In genomic region chr6:99372427-99372826, GRCm38 (mm10) we compare ENCODE assay signal across 19 mouse cellular contexts.
"Had no signal": no experiment of that assay in that cellular context is flagged by ENCODE, and none has a peak within 500 bp of the region (broad histone marks: within the 10 kb centered on the region; RNA-seq: fewer than 3 reads in every experiment).

No protein-coding gene starts in this region.

- H3K4me2 ChIP-seq: limb, embryonic 13.5 days; midbrain, embryonic 13.5 days; neural tube, embryonic 13.5 days had no signal

- H3K27ac ChIP-seq: limb, embryonic 10.5 days; limb, embryonic 13.5 days; liver, embryonic 14.5 days; macrophage; midbrain, embryonic 13.5 days; neural tube, embryonic 13.5 days; stomach, postnatal 0 days had no signal

- H3K9ac ChIP-seq: limb, embryonic 13.5 days; liver, embryonic 14.5 days; liver, postnatal 0 days; midbrain, embryonic 13.5 days; neural tube, embryonic 13.5 days had no signal

- ATAC-seq: liver, postnatal 0 days; midbrain, embryonic 13.5 days; midbrain, embryonic 16.5 days had no signal

- H3K36me3 ChIP-seq: limb, embryonic 10.5 days; limb, embryonic 13.5 days; midbrain, embryonic 13.5 days; neural tube, embryonic 13.5 days had no signal

- H3K27me3 ChIP-seq: midbrain, embryonic 13.5 days; neural tube, embryonic 13.5 days had no signal

- DNase-seq: kidney, adult 18-20 months; kidney, adult 9 months; kidney, postnatal 14 days; kidney, postnatal 4 days; liver, postnatal 0 days; retina, postnatal 1 day; right cerebral cortex, postnatal 25 days; thymus, adult 2 months; thymus, postnatal 14 days; thymus, postnatal 4 days had no signal

- H3K9me3 ChIP-seq: limb, embryonic 10.5 days; limb, embryonic 13.5 days; midbrain, embryonic 13.5 days; neural tube, embryonic 13.5 days had no signal

- H3K4me3 ChIP-seq: limb, embryonic 10.5 days; limb, embryonic 13.5 days; midbrain, embryonic 13.5 days; myocyte; neural tube, embryonic 13.5 days had no signal
